Mouse (Mus musculus): ENCODE results near the gene Igsf11. TPM values are rescaled to one million over a fixed set of nuclear protein-coding genes. Genes with fewer than 3 reads are reported as not detected.

The Igsf11 gene
- polyA plus RNA-seq, 1 experiment from 2014 or later, result 2.0 TPM

- no peak overlapping the region for H3K9ac ChIP-seq (ENCODE audit: low read length)
- DNase-seq (ENCODE audit: low spot score, missing footprints) (no peak), ATAC-seq (ENCODE audit: low FRiP score) (peak; percentile 27; the same call in 1 of the 2 replicates)
- WGBS, result 22% methylated on average over 5 of the region's 5 CpGs
- H3K4me2 ChIP-seq, result no peak overlapping the region
- no peak overlapping the region for H3K4me3 ChIP-seq (ENCODE audit: low read depth, low read length)
- H3K9me3 ChIP-seq (ENCODE audit: control insufficient read depth, low read length), result no peaks in the 10 kb centered on the region
- H3K27ac ChIP-seq (ENCODE audit: low read depth, low read length), result no peak overlapping the region
- no peaks in the 10 kb centered on the region for H3K36me3 ChIP-seq (ENCODE audit: control insufficient read depth, insufficient read depth, low read length)
- H3K27me3 ChIP-seq (ENCODE audit: control insufficient read depth, insufficient read depth, low read length), result no peaks in the 10 kb centered on the region
- peaks cover 2% of the 10 kb centered on the region; the same call in 1 of the 2 replicates for H3K4me1 ChIP-seq (ENCODE audit: control insufficient read depth, insufficient read depth, low read length)
Measured at GRCm38 (mm10) chr16:39065576-39065975, 173.1 kb downstream of the Igsf11 start.

- H3K4me1 ChIP-seq (ENCODE audit: control insufficient read depth, insufficient read depth, low read length), result no peaks in the 10 kb centered on the region
- WGBS, result 75% methylated on average over 3 of the region's 3 CpGs
- no peaks in the 10 kb centered on the region for H3K9me3 ChIP-seq (ENCODE audit: control insufficient read depth, low read length)
- ATAC-seq (ENCODE audit: low FRiP score), result no peak
- H3K4me3 ChIP-seq (ENCODE audit: low read depth, low read length), result no peak overlapping the region
- no peak overlapping the region for H3K9ac ChIP-seq (ENCODE audit: low read length)
- no peak overlapping the region for H3K27ac ChIP-seq (ENCODE audit: low read depth, low read length)
- no peak overlapping the region for H3K4me2 ChIP-seq
- DNase-seq (ENCODE audit: low spot score, missing footprints), result no peak
- no peaks in the 10 kb centered on the region for H3K27me3 ChIP-seq (ENCODE audit: control insufficient read depth, insufficient read depth, low read length)
- no peaks in the 10 kb centered on the region for H3K36me3 ChIP-seq (ENCODE audit: control insufficient read depth, insufficient read depth, low read length)
Measured at GRCm38 (mm10) chr16:39071431-39071830, 179.0 kb downstream of the Igsf11 start.

Other genes starting within 250 kb of the Igsf11 start
- gene Arhgap31, start 179.4 kb upstream of the Igsf11 start, polyA plus RNA-seq (2014; fragmentation: Nextera tagmentation; extraction: Ambion mirVana), result 7.1 and 8.4 TPM in 2 replicates
- 26.4 and 29.9 TPM in 2 replicates for gene B4galt4, start 150.4 kb upstream of the Igsf11 start, polyA plus RNA-seq (2014; fragmentation: Nextera tagmentation; extraction: Ambion mirVana)
- 1.6 and 2.2 TPM in 2 replicates for gene Upk1b, start 92.3 kb upstream of the Igsf11 start, polyA plus RNA-seq (2014; fragmentation: Nextera tagmentation; extraction: Ambion mirVana)
- gene 4930435E12Rik, start 63.9 kb upstream of the Igsf11 start, polyA plus RNA-seq (2014; fragmentation: Nextera tagmentation; extraction: Ambion mirVana), result not detected in 2 replicates

All from midbrain, embryonic 11.5 days (tissue).